Mouse (Mus musculus) heart, embryonic 12.5 days (tissue): ENCODE results near the gene Il2rg. TPM values are rescaled to one million over a fixed set of nuclear protein-coding genes. Genes with fewer than 3 reads are reported as not detected.

Source experiments
- ATAC-seq: fragments of 200-750 bp; cut with Nextera tagmentation; 2 replicates; pipeline ENCODE4 v1.8.0; 2017; ENCODE audit warnings: moderate TSS enrichment, moderate library complexity; ENCODE audit not compliant: insufficient number of reproducible peaks, low FRiP score
- H3K27ac ChIP-seq: fragments of 300-500 bp; sonication (generic); 2 replicates; pipeline ENCODE4 v1.5.1; 2016; ENCODE audit warnings: mild to moderate bottlenecking, moderate library complexity; ENCODE audit not compliant: poor library complexity, severe bottlenecking
- H3K27me3 ChIP-seq: fragments of 300-500 bp; sonication (generic); replicated peaks from 2 replicates; pipeline ENCODE4 v1.6.1; 2016; ENCODE audit warnings: mild to moderate bottlenecking, moderate library complexity
- H3K36me3 ChIP-seq: fragments of 300-500 bp; sonication (generic); 2 replicates; pipeline ENCODE4 v1.6.1; 2016; ENCODE audit warnings: mild to moderate bottlenecking, moderate library complexity
- H3K4me1 ChIP-seq: fragments of 300-500 bp; sonication (generic); replicated peaks from 2 replicates; pipeline ENCODE4 v1.6.1; 2016; ENCODE audit warnings: mild to moderate bottlenecking
- H3K4me2 ChIP-seq: fragments of 300-500 bp; sonication (generic); 2 replicates; pipeline ENCODE4 v1.6.1; 2016; ENCODE audit warnings: mild to moderate bottlenecking, moderate library complexity
- H3K4me3 ChIP-seq: fragments of 300-500 bp; sonication (generic); 2 replicates; pipeline ENCODE4 v1.5.1; 2016; ENCODE audit warnings: mild to moderate bottlenecking
- H3K9ac ChIP-seq: fragments of 300-500 bp; sonication (generic); 2 replicates; pipeline ENCODE4 v1.6.1; 2016; ENCODE audit warnings: mild to moderate bottlenecking, moderate library complexity
- H3K9me3 ChIP-seq: fragments of 300-500 bp; sonication (generic); replicated peaks from 2 replicates; pipeline ENCODE4 v1.6.1; 2016; ENCODE audit warnings: mild to moderate bottlenecking, moderate library complexity
- WGBS: fragments of 180-500 bp; shearing (Covaris S2); methylation state at CpG from one replicate; pipeline ENCODE4 v1.1.7; 2016; 5-methylcytosine and 5-hydroxymethylcytosine counted together
- polyA plus RNA-seq: library from polyadenylated mRNA; unstranded; fragments of >200 nt; fragmentation: Nextera tagmentation; extraction: Ambion mirVana; gene quantifications from 2 replicates; pipeline ENCODE4 v1.2.1, GENCODE M21; 2016

Gene Il2rg
- polyA plus RNA-seq = 10.7 and 11.8 TPM in 2 replicates

DNA sequence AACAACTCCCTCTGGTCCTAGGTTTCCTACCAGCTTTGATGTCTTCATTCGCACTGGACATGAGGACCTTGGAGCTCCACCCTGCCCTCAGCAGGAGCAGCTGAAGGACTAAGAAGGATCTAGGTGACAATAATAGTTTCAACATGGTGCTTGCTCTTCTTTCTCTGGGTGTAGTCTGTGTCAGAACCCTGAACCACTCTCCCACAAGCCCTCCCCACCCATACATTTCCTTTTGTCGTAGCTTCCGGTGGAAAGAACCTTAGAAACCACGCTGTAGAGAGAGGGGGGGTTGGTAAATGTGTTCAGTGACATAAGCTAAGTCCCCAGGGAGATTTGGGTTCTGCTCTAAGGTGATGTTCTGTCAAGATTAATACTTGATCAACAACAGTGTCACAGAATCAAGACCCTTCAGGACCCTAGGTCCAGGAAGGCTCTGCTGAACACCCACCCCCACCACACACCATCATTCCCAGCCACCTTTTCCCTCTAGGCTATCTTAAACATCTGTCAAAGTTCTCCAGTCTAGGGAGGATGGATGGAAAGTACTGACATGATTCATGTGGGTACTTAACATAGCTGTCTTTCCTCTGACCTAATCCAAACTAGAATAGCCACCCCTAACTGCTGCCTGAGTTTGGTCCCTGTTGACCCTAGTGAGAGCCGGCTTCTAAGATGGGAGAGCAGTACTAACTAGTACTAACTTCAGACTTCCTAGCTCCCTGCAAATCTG is at the start of gene Il2rg:
Gene Il2rg, minus strand, starts transcription at position 231 of the 730 bp plus-strand sequence.
- 52% methylated on average over 5 of the region's 5 CpGs for WGBS
- Histone ChIP-seq H3K9ac (no peak within 1 kb of the TSS), H3K4me1 (peaks cover 18% of the 10 kb centered on the region), H3K27me3 (no peaks in the 10 kb centered on the region; the same call in 1 of the 2 replicates), H3K27ac (no peak within 1 kb of the TSS), H3K4me3 (no peak within 1 kb of the TSS), H3K36me3 (no peaks in the 10 kb centered on the region), H3K4me2 (peak within 1 kb of the TSS; percentile 29; the same call in 1 of the 2 replicates), H3K9me3 (no peaks in the 10 kb centered on the region)
- ATAC-seq = no peak

DNA sequence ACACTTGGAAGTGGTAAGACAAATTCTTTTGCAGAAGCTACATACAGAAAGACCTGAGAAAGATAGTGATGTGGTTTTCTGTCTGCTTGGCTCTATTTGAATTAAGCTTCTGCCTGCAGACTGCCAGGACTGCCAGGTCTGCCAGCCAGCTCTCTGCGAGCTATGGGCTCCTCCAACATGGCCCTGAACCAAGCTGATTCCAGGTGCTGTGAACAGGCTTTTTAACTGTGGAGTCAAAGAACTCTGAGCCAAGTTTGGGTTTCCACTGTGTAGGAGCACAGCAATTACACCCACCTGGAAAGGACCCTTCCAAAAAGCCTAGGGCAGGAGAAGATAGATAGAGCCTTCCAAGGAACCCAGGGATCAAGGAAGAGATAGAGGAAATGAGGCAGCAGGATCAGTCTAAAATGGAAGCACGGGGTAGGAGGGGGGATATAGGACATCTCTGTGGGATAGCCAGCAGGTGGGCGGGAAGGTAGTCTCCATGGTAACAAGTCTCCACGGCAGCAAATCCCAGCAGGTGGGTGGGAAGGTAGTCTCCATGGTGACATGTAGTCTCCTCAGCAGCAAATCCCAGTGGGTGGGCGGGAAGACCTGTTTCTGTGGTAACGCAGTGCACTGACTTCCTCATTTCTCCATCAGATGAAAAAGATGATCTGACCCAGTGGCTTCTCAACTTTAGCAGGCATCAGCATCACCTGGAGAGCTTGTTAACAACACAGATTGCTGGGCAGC is 45.7 kb upstream of the Il2rg start:
- no peak overlapping the region for H3K4me2 ChIP-seq
- WGBS = 41% methylated on average over 6 of the region's 6 CpGs
- no peaks in the 10 kb centered on the region for H3K36me3 ChIP-seq
- H3K9ac ChIP-seq = no peak overlapping the region
- H3K27ac ChIP-seq = no peak overlapping the region
- no peaks in the 10 kb centered on the region for H3K9me3 ChIP-seq
- no peak overlapping the region for H3K4me3 ChIP-seq
- peaks cover 24% of the 10 kb centered on the region for H3K27me3 ChIP-seq
- ATAC-seq = no peak
- H3K4me1 ChIP-seq = no peaks in the 10 kb centered on the region

DNA sequence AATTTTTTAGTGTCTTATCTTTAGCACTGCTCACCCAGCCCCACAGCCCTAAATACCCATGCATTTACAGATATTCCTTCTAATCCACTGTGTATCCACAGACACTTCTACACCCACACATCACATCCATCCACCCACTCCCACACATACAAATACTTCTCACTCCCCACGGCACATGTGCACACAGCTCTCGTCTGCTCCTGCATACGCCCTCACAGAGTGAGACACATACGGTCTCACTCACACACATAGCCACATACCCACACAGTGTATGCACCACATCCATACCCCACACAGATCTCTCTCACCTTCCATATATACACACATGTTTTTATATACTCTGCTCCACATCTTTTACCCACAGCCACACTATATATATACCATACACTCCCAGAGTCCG is 41.2 kb upstream of the Il2rg start:
- Histone ChIP-seq H3K4me1 (no peaks in the 10 kb centered on the region), H3K36me3 (no peaks in the 10 kb centered on the region), H3K27me3 (peaks cover 26% of the 10 kb centered on the region), H3K9ac (no peak overlapping the region), H3K27ac (no peak overlapping the region), H3K4me2 (no peak overlapping the region), H3K4me3 (no peak overlapping the region), H3K9me3 (no peaks in the 10 kb centered on the region)
- 83% methylated on average over 5 of the region's 5 CpGs for WGBS
- ATAC-seq = no peak

DNA sequence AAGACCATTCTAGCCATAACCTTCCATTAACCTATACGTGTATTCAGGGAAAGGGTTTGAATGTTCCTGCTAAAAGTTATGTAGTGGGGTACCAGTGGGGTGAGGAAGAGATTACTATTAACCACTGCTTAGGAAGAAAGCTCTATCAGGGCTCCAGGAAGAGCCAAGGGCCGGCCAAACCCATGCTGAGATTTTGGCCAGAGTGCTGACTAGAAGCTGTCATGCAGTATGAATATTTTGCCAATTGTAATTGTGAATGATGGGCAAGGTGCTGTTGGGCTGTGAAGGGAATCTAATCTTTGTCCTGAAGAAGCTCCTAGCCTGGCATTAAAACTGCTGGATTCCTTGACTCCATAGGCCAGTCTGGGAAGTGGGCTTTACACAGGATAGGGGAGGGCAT is 36.6 kb upstream of the Il2rg start:
- no peak for ATAC-seq
- Histone ChIP-seq H3K27me3 (peaks cover 27% of the 10 kb centered on the region), H3K4me3 (no peak overlapping the region), H3K9me3 (no peaks in the 10 kb centered on the region), H3K4me2 (no peak overlapping the region), H3K9ac (no peak overlapping the region), H3K27ac (no peak overlapping the region), H3K36me3 (no peaks in the 10 kb centered on the region), H3K4me1 (peaks cover 9% of the 10 kb centered on the region; the same call in 1 of the 2 replicates)
- WGBS = 45% methylated on average over 2 of the region's 2 CpGs

DNA sequence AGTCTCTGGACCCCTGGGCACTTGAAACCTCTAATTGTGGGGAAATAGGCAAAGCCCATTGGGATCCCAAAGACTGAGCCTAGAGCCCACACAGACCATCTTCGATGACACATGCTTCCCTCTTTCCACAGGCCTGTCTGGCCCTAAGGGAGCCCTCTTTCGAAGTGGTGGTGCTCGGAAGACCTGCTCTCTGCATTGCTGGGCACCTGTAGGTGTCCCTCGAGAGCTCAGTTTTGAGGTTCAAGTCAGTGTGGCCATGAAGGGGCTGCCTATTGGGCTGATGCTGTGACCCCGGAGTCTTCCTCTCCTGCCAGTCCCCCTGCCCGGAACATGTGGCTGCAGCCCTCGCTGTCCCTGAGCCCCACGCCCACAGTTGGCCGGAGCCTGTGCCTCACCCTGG is 33.6 kb upstream of the Il2rg start:
- ATAC-seq = no peak
- H3K4me1 ChIP-seq = peaks cover 18% of the 10 kb centered on the region; the same call in 1 of the 2 replicates

DNA sequence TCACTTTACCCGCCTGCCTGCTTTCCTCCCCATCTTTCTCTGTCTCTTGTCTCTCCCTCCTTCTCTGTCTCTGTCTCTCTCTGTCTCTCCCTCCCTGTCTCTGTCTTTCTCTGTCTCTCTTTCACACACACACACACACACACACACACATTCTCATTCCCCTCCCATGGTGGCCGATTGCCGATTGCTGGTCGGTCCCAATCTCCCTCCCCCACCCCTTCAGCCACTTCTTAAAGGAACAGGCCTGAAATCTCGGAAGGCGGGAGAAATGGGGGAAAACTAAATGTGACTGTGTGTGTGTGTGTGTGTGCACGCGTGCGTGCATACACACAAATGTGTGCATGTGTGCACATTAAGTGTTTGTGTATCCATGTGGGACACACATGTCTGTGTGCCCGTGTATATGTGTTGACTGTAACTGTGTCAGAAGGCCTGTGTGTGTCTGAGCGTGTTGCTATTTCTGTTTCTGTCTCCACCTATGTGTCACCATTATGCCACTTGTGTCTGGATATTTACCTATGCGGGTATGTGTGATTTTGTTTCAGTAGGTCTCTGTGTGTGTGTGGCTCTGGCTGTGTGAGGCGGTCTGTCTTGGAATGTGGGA is 32.5 kb upstream of the Il2rg start:
- no peaks in the 10 kb centered on the region for H3K9me3 ChIP-seq
- H3K9ac ChIP-seq = peak overlapping the region; percentile 50; the same call in 1 of the 2 replicates
- peaks cover 18% of the 10 kb centered on the region; the same call in 1 of the 2 replicates for H3K4me1 ChIP-seq
- peaks cover 20% of the 10 kb centered on the region for H3K36me3 ChIP-seq
- WGBS = 38% methylated on average over 13 of the region's 13 CpGs
- H3K27me3 ChIP-seq = 0 out of 2 replicates have a peak, but pooled peaks cover 13% of the 10 kb centered on the region
- H3K27ac ChIP-seq = 0 out of 2 replicates have a peak overlapping the region, but pooled peaks have one; percentile 27
- H3K4me3 ChIP-seq = peak overlapping the region; percentile 43
- H3K4me2 ChIP-seq = peak overlapping the region; percentile 69
- ATAC-seq = 0 out of 2 replicates have a peak, but pooled peaks have one; percentile 18

More for the DNA sequence above, 33.6 kb upstream of the Il2rg start:
- 81% methylated on average over 9 of the region's 9 CpGs for WGBS
- no peak overlapping the region for H3K4me3 ChIP-seq
- no peak overlapping the region for H3K9ac ChIP-seq
- no peaks in the 10 kb centered on the region for H3K9me3 ChIP-seq
- H3K4me2 ChIP-seq = no peak overlapping the region
- H3K27ac ChIP-seq = no peak overlapping the region
- H3K36me3 ChIP-seq = peaks cover 10% of the 10 kb centered on the region; the same call in 1 of the 2 replicates
- H3K27me3 ChIP-seq = peaks cover 23% of the 10 kb centered on the region

DNA sequence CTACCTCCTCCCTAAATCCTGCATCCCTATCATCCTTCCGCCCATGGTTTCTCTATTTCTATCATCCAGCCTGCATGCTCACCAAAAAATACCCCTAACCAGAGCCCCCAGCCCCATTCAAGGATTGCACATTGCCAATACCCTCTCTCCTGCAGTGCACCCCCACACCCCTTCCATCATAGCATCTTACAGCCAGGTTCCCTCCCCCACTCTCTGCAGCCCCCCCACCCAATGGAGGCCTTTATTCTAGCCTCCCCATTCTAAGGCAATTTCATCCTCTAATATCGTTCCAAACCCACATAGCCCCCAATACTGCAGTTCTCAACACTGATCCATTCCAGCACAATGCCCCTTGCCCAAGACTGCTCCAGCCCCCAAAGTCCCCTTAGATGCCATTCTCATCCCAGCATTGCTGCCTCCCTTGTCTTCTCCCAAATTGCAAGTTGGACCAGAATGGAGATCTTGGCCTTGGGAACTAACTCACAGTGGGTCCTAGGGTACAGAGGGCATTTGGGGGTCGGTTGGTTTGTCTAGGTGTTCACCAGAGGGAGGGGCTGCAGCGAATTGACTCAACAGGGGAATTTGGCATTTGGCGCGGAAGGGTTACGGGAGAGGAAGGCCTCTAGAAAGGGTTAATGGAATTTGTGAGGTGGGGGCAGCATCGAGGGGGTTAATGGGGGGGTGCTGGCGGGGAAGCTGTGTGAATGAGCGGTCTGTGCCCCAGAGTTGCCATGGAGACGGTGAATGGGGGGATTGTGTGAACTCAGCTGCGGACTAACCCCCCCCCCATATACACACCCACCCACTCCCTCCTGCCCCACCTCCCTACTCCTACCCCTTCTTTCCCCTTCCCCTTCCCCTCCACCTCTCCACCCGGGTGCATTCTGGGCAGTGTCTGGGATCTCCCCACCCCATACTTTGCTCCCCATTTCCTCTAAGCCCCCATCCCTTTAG is 31.7 kb upstream of the Il2rg start:
- peak overlapping the region; percentile 43 for H3K4me3 ChIP-seq
- WGBS = 17% methylated on average over 13 of the region's 13 CpGs
- H3K4me1 ChIP-seq = peaks cover 18% of the 10 kb centered on the region; the same call in 1 of the 2 replicates
- H3K27ac ChIP-seq = no peak overlapping the region
- H3K36me3 ChIP-seq = peaks cover 21% of the 10 kb centered on the region
- peak overlapping the region; percentile 69 for H3K4me2 ChIP-seq
- H3K27me3 ChIP-seq = 0 out of 2 replicates have a peak, but pooled peaks cover 9% of the 10 kb centered on the region
- ATAC-seq = peak; percentile 31; the same call in 1 of the 2 replicates
- peak overlapping the region; percentile 62 for H3K9ac ChIP-seq
- no peaks in the 10 kb centered on the region for H3K9me3 ChIP-seq

DNA sequence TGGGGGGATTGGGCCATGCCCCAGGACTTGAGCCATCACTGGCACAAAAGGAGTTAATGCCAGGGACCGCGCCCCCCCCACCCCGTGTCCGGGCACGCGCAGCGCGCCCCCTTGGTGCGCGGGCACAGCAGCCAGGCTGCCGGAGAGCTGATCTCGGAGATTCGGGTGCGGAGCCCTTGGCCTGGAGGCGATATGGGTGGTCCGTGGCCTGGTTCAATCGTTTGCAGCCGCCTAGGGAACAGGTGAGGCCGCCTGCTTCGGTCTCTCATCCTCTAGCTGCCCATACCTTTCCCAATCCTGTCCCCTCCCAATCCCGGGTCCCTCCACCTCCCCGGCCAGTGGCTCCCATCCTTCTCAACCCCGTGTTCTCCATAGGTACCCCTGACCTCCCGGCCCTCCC is 31.0 kb upstream of the Il2rg start, which contains the start of gene Nlgn3:
Gene Nlgn3, plus strand, starts transcription at position 114 of the 400 bp plus-strand sequence.
- Histone ChIP-seq H3K4me3 (peak within 1 kb of the TSS; percentile 43), H3K9ac (peak within 1 kb of the TSS; percentile 62), H3K27me3 (0 out of 2 replicates have a peak, but pooled peaks cover 9% of the 10 kb centered on the region), H3K4me2 (peak within 1 kb of the TSS; percentile 69), H3K9me3 (no peaks in the 10 kb centered on the region), H3K4me1 (peaks cover 18% of the 10 kb centered on the region; the same call in 1 of the 2 replicates), H3K36me3 (peaks cover 25% of the 10 kb centered on the region), H3K27ac (no peak within 1 kb of the TSS)
- 0 out of 2 replicates have a peak, but pooled peaks have one; percentile 12 for ATAC-seq
- 21% methylated on average over 24 of the region's 24 CpGs for WGBS

DNA sequence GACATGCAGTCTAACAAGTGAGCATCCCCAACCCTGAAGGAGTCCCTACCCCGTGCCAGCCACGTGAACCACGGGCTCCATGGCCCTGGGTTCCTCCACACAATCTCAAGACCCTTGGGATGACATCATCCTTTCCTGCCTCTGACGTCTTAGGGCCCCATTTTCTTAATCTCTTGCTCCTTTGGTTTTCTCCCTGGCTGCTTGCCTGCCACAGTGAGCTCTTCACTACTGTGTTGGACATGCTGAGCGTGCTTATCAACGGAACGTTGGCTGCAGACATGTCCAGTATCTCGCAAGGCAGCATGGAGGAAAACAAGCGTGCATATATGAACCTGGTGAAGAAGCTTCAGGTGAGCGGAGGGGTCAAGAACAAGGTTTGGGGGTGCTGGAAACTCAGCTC is 22.1 kb upstream of the Il2rg start:
- 62% methylated on average over 10 of the region's 10 CpGs for WGBS
- H3K36me3 ChIP-seq = peaks cover 84% of the 10 kb centered on the region
- no peaks in the 10 kb centered on the region for H3K27me3 ChIP-seq
- ATAC-seq = no peak; the same call in 1 of the 2 replicates
- no peak overlapping the region for H3K4me3 ChIP-seq
- no peak overlapping the region for H3K9ac ChIP-seq
- no peaks in the 10 kb centered on the region for H3K9me3 ChIP-seq
- H3K27ac ChIP-seq = no peak overlapping the region
- peaks cover 7% of the 10 kb centered on the region; the same call in 1 of the 2 replicates for H3K4me1 ChIP-seq
- no peak overlapping the region for H3K4me2 ChIP-seq

DNA sequence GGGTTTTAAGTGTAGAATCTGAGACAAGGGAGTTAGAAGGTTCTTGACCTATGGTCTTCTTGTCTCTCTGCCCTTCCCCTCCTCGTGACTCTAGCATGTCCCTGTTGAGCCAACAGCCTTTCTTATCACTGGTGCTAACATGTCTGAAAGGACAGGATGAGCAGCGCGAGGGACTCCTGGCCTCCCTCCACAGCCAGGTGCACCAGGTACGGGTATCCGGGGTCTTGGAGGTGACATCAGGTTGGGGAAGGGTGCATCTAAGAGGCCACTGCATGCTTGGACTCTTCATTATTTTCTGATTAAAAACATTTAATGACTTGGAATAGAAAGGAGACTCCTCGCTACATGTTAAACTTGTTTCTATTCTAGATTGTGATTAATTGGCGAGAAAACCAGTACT is 21.0 kb upstream of the Il2rg start:
- Histone ChIP-seq H3K4me1 (peaks cover 7% of the 10 kb centered on the region; the same call in 1 of the 2 replicates), H3K4me3 (no peak overlapping the region), H3K27me3 (no peaks in the 10 kb centered on the region), H3K27ac (no peak overlapping the region), H3K36me3 (peaks cover 90% of the 10 kb centered on the region), H3K4me2 (no peak overlapping the region), H3K9me3 (no peaks in the 10 kb centered on the region), H3K9ac (no peak overlapping the region)
- no peak for ATAC-seq
- 81% methylated on average over 7 of the region's 7 CpGs for whole genome bisulfite sequencing
